Mouse (Mus musculus) gastrocnemius, postnatal 14 days (tissue): ENCODE results near the gene Abca3. TPM values are rescaled to one million over a fixed set of nuclear protein-coding genes. Genes with fewer than 3 reads are reported as not detected.
"Not testable (repeated sequence)": the region's sequence is repeated elsewhere in the genome, so short reads cannot be mapped to it uniquely, and the experiment has no call there.

ENCODE experiments used
- DNase-seq: peaks from one replicate; pipeline ENCODE4 v3.0.0; 2021; ENCODE audit warnings: mixed read lengths
- intact Hi-C: fragments of 180-260 bp; cut with DNase I; formaldehyde crosslinking; loops from one replicate; pipeline ENCODE4 v1.15.1; 2025; ENCODE audit warnings: low total_unique reads
- total RNA-seq, 2 experiments: library from RNA; stranded (reverse); gene quantifications; 2 replicates each; pipeline ENCODE4 v1.2.3; 2021

The Abca3 gene
- total RNA-seq, 2 experiments from 2014 or later, result 9.0 to 9.8 TPM

DNA sequence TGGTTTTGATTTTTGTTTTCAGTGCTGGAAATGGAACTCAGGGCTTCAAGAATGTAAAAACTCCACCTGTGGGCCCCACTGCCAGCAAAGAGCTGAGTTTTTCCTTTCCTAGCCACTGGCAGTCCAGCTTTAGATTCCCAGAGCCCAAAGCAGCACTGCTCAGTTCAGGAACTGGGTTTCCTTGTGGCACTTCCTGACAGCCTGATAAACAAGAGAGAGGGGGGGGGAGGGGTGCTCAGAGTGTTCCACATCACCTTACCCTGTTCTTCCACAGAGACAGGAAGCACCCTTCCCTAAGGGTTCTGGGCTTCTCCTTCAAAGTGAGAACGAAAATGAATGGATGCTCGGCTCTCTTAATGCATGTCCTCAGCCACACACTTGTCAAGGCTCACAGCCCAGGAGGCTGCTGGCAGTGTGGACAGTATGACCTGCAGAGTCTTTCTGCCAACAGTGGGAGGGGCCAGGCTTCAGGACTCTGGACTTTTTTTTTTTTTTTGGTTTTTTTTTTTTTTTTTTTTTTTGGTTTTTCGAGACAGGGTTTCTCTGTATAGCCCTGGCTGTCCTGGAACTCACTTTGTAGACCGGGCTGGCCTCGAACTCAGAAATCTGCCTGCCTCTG is 23.5 kb downstream of the Abca3 start:
- intact Hi-C loops, result no loop called here
- DNase-seq, result no peak

DNA sequence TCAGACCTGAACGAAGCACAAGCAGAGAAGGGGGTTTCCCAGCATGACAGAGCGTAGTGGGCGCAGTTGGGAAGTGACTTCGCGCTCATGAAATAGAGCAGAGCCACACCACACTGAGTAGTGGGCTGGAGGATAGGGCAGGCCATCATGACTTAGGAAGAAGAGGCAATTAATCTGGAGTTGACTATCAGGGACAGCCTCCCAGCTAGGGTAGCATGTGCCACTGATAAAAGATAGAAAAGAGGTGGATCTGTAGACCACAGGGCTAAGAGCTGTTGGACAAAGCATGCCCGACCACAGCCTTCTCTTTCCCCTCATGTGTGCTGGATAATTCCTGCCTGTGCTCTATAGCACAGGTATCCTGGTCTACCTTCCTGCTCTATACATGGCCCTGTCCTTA is 24.1 kb downstream of the Abca3 start:
- intact Hi-C loops, result no loop called here
- DNase-seq, result no peak

- intact Hi-C loops, result no loop called here
- no peak for DNase-seq
These were observed 26.7 kb downstream of the Abca3 start for GRCm38 (mm10) chr17:24378496-24378895.

GRCm38 (mm10) chr17:24383789-24384188 is 32.0 kb downstream of the Abca3 start:
- DNase-seq, result no peak
- intact Hi-C loops, result no loop called here

DNA sequence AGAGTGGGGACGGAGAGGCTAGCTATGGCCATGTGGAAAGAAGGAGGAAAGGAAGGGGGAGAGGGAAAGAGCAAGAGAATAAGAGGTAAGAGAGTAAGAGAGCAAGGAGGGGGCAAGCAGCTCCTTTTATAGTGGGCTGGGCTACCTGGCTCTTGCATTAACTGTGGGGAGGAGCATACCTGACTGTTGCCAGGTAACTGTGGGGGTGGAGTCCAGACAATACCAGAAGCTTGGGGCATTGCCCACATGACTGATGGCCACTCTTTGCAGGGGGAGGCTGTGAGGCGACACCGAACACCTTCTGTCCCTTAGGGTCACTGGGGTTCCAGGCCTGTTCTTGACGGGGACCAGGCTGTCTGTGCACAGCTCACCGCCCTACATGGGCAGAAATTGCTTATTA is 37.0 kb downstream of the Abca3 start:
- DNase-seq, result no peak
- intact Hi-C loops, result loop anchor here (5.0 kb wide), 2 partner anchors 216 to 231 kb away; no protein-coding TSS in a partner anchor

DNA sequence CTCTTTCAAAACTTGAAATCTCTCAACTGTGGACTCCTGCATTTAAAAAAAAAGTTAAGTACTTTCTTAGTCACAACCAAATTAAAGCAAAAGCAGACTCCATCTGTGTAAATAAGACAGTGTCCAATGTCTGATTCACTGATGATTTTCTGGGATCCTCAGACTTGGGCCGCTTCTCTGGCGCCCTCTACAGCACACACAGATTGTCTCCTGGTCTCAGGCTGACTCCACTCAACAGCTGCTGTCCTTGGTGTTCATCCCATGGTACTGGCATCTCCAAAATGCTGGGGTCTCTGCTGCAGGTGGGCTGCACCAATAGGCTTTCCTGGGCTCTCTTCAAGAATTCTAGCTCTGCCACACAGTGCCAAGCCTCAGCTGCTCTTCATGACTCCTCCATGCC is 38.1 kb downstream of the Abca3 start:
- peak; percentile 53 for DNase-seq
- intact Hi-C loops, result loop anchor here (5.0 kb wide), 2 partner anchors 218 to 233 kb away; no protein-coding TSS in a partner anchor

DNA sequence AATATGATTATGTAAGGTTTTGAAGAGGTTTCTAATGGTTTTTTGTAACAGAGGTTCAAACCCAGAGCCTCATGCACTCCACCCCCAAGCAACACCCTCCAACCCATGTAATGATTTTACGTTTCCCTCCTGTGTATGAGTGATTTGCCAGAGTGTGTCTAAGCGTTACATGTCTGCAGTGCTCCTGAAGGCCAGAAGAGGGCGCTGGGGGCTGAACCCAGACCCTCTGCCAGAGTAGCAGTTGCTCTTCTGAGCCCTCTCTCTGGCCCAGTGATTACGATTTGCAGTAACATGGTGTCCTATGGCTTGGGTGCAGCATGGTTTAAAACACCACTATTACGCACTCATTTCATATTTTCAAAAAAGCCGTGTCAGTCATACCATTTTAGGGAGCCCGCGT is 39.4 kb downstream of the Abca3 start:
- intact Hi-C loops, result no loop called here
- DNase-seq, result no peak

DNA sequence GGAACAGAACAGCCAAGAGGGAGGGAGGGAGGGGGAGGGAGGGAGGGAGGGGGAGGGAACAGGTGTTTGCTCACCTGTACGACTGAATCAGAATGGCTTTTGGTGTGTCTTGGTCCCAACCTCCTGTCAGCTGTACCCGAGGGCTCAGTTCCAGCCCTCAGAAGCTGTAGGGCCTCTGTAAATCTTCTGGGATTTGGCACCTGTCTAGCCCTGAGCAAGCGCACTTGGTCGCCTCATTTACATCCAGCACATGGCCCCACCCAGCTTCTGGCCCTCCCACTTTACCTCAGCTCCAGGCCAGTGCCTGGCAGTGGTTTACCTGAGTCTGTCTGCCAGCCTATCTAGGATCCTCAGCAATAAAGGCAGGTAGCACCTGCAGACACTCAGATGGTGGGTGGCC is 41.8 kb downstream of the Abca3 start:
- no peak for DNase-seq
- intact Hi-C loops, result no loop called here

- DNase-seq, result no peak
- intact Hi-C loops, result no loop called here
These were observed 42.7 kb downstream of the Abca3 start for GRCm38 (mm10) chr17:24394456-24394855.

- intact Hi-C loops, result no loop called here
- DNase-seq, result no peak
These were observed 50.6 kb downstream of the Abca3 start for GRCm38 (mm10) chr17:24402371-24402770.

DNA sequence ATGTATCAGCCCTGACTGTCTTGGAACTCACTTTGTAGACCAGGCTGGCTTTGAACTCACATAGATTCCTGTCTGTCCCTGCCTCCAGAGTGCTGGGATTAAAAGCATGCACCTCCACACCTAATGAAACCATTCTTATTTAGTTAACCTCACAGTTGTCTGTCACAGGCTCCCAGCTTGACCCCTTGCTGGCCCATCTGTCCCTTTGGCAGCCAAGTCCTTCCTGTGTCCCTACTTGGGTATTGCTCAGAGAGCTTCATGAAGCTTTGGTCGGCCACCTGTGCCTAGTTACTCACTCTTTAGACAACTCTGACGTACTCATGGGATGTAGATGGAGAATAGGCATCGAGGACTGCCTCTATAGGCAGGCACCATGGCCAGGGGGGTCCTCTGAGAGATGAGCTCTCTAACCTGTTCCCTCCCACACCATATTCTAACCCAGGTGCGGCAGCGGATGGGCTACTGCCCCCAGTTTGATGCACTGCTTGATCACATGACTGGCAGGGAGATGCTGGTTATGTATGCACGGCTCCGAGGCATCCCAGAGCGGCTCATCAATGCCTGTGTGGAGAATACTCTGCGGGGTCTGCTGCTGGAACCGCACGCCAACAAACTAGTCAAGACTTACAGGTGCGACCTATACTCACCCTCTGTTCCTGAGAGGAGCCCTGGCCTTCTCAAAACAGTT is 55.5 kb downstream of the Abca3 start:
- intact Hi-C loops, result no loop called here
- no peak for DNase-seq

DNA sequence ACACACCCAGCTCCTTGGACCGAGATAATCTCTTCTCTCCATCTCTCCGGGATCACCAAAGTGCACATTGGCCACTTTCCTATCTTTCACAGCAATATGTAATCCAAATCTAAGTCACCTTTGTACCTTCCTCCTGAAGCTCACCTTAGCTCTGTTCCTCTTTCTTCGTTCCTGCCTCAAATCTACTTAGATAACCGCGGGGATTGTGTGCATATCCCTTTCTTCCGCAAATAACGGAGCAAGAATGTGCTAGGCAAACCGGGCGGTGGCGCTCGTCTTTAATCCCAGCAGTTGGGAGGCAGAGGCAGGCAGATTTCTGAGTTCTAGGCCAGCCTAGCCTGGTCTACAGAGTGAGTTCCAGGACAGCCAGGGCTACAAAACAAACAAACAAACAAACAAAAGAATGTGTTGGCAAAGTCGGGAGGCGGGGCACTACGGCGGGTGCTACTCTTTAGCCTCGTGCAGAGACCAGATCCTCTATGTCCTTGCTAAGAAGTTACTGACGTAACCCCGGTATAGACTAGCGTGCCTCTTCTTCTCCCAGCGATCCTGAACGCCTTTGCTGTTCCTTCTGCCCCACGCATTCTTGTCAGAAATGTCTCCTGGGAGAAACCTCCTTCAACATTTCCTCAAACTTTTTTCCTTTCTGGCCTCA is 61.9 kb downstream of the Abca3 start:
- DNase-seq, result no peak
- intact Hi-C loops, result no loop called here

- peak; percentile 96 for DNase-seq
- intact Hi-C loops, result no loop called here
These were observed 62.7 kb downstream of the Abca3 start, which contains the start of gene Rnps1 for GRCm38 (mm10) chr17:24414230-24414976. TSS of gene Rnps1 (plus strand) at chr17:24414565.

DNA sequence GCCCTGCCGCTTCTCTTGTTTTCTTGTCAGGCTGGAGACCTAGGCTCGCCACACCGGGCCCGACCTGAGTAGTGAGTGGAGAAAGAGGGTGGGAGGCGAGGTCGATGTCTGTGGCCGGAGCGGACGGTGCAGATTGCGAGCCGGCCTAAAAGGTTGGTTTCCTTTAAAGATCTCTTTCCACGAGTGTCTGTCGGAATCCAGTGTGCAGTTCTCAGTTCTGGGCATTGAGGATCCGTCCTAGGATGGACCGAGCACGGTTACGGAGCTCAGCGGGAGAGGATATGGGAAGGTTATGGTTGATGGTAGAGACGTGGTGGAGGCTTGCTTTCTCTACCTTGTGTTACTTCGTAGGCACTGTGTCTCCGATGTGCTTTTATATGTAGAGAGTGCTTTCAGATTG is 63.3 kb downstream of the Abca3 start:
- no peak for DNase-seq
- intact Hi-C loops, result no loop called here

DNA sequence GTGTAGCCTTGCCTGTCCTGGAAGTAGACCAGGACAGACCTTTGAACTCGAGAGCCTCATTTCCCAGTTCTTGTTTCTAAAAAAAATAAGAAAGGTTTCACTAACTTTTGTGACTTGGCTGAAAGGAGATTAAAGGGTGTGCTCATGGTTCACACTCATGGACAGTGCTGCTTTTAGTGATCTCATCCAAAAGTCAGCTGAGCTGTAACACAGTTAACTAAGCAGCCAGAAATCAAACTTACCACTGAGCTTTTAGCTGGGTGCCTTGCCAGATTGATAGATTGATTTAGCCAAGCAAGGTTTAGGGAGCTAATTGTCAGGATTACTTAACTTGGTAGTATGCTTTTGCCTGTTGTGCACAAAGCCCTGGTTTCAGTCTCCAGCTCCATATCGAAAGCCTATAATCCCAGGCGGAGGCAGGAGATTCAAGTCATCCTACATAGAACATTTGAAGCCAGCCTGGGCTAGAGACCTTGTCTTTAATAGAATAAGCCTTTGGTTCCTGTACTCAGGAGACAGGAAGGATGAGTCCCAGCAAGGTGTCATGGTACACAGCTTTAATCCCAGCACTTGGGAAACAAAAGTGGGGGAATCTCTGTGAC is 64.4 kb downstream of the Abca3 start:
- intact Hi-C loops, result no loop called here
- DNase-seq, result no peak

- intact Hi-C loops, result no loop called here
- DNase-seq, result no peak
These were observed 71.4 kb downstream of the Abca3 start for GRCm38 (mm10) chr17:24423114-24423513.

- DNase-seq, result no peak
- intact Hi-C loops, result no loop called here
These were observed 72.7 kb downstream of the Abca3 start for GRCm38 (mm10) chr17:24424489-24424888.

GRCm38 (mm10) chr17:24425326-24425725 is 73.6 kb downstream of the Abca3 start:
- DNase-seq, intact Hi-C loops: not testable (repeated sequence)

DNA sequence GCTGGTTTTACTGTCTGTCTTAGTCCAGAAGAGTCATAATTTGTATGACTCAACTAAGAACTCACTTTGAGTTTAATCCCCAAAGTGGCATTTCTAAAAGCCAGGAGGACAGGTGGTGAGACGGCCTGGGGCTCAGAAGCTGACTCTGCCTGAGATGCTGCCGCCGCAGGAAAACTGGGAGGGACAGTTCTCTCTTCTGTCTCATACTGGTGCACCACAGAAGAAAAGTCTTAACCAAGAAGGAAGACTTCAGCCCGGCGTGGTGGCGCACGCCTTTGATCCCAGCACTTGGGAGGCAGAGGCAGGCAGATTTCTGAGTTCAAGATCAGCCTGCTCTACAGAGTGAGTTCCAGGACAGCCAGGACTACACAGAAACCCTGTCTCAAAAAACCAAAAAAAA is 74.2 kb downstream of the Abca3 start:
- DNase-seq, result no peak
- intact Hi-C loops, result no loop called here
